Mouse (Mus musculus): ENCODE data around the gene Vmn1r122. TPM values are rescaled to one million over a fixed set of nuclear protein-coding genes. Genes with fewer than 3 reads are reported as not detected.
"Not testable (repeated sequence)": the region's sequence is repeated elsewhere in the genome, so short reads cannot be mapped to it uniquely, and the experiment has no call there.

The Vmn1r122 gene
- not detected in 2 replicates for polyA plus RNA-seq (2016; fragmentation: Nextera tagmentation; extraction: Ambion mirVana)

- not testable (repeated sequence) for H3K4me3 ChIP-seq; H3K27ac ChIP-seq (replicated peaks); H3K9me3 ChIP-seq (replicated peaks); H3K36me3 ChIP-seq; DNase-seq (ENCODE audit: low spot score); H3K4me1 ChIP-seq; H3K27me3 ChIP-seq (ENCODE audit: low read depth, poor library complexity, severe bottlenecking)
- 78% methylated on average over 3 of the region's 3 CpGs for WGBS
Observed at GRCm38 (mm10) chr7:21134028-21134427, at the start of gene Vmn1r122. TSS of gene Vmn1r122 (minus strand) at chr7:21134128.

- not testable (repeated sequence) for H3K9me3 ChIP-seq (replicated peaks); H3K27me3 ChIP-seq (ENCODE audit: low read depth, poor library complexity, severe bottlenecking); H3K36me3 ChIP-seq; H3K27ac ChIP-seq (replicated peaks); H3K4me1 ChIP-seq; DNase-seq (ENCODE audit: low spot score); H3K4me3 ChIP-seq
- WGBS: 36% methylated on average over 1 of the region's 3 CpGs
Observed at GRCm38 (mm10) chr7:21161885-21162284, 28.0 kb upstream of the Vmn1r122 start, which contains the start of gene Vmn1r123. TSS of gene Vmn1r123 (plus strand) at chr7:21162185.

DNA sequence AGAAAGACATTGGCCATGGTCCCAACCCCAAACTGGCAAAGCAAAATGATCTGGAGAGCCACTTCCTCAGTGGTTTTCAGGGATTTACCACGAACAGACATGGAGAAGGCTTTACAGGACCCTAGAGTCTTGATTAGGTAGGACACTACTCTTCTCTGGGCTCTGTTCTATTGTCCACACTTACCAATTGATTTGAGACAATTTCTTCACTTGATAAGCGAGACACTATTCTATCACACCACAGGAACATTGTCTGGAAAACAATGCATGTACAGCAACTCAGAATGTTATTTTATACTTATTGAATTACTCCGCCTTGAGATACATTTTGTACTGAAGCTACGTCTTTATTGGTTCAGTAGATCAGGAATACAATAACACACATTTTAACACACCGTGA is 35.5 kb downstream of the Vmn1r122 start, which contains the start of gene Vmn1r121:
TSS of gene Vmn1r121 (minus strand) at position 101 of the 400 bp plus-strand sequence.
- DNase-seq (ENCODE audit: low spot score); H3K9me3 ChIP-seq (replicated peaks); H3K4me3 ChIP-seq; H3K27me3 ChIP-seq (ENCODE audit: low read depth, poor library complexity, severe bottlenecking); H3K4me1 ChIP-seq; H3K36me3 ChIP-seq; H3K27ac ChIP-seq (replicated peaks): not testable (repeated sequence)
- WGBS: 79% methylated on average over 5 of the region's 5 CpGs

Other genes starting within 250 kb of the Vmn1r122 start
- not detected in 2 replicates for gene Vmn1r118, start 221.8 kb downstream of the Vmn1r122 start, polyA plus RNA-seq (2016; fragmentation: Nextera tagmentation; extraction: Ambion mirVana)
- not detected in 2 replicates for gene Vmn1r119, start 121.7 kb downstream of the Vmn1r122 start, polyA plus RNA-seq (2016; fragmentation: Nextera tagmentation; extraction: Ambion mirVana)
- not detected in 2 replicates for gene Vmn1r120, start 80.3 kb downstream of the Vmn1r122 start, polyA plus RNA-seq (2016; fragmentation: Nextera tagmentation; extraction: Ambion mirVana)
- gene Vmn1r121, start 35.6 kb downstream of the Vmn1r122 start, polyA plus RNA-seq (2016; fragmentation: Nextera tagmentation; extraction: Ambion mirVana): not detected in 2 replicates
- gene Vmn1r123, start 28.1 kb upstream of the Vmn1r122 start, polyA plus RNA-seq (2016; fragmentation: Nextera tagmentation; extraction: Ambion mirVana): not detected in 2 replicates
- not detected in 2 replicates for gene Gm5157, start 56.3 kb upstream of the Vmn1r122 start, polyA plus RNA-seq (2016; fragmentation: Nextera tagmentation; extraction: Ambion mirVana)
- gene Vmn1r124, start 126.5 kb upstream of the Vmn1r122 start, polyA plus RNA-seq (2016; fragmentation: Nextera tagmentation; extraction: Ambion mirVana): not detected in 2 replicates
- gene Vmn1r125, start 138.1 kb upstream of the Vmn1r122 start, polyA plus RNA-seq (2016; fragmentation: Nextera tagmentation; extraction: Ambion mirVana): not detected in 2 replicates
- gene Vmn1r126, start 167.3 kb upstream of the Vmn1r122 start, polyA plus RNA-seq (2016; fragmentation: Nextera tagmentation; extraction: Ambion mirVana): not detected in 2 replicates
- not detected in 2 replicates for gene Vmn1r127, start 185.7 kb upstream of the Vmn1r122 start, polyA plus RNA-seq (2016; fragmentation: Nextera tagmentation; extraction: Ambion mirVana)
- gene Vmn1r128, start 215.2 kb upstream of the Vmn1r122 start, polyA plus RNA-seq (2016; fragmentation: Nextera tagmentation; extraction: Ambion mirVana): not detected in 2 replicates
- gene Vmn1r129, start 227.2 kb upstream of the Vmn1r122 start, polyA plus RNA-seq (2016; fragmentation: Nextera tagmentation; extraction: Ambion mirVana): not detected in 2 replicates